Mouse (Mus musculus) liver, postnatal 0 days (tissue): ENCODE measurements around the gene Lca5l.

Source experiments
- CTCF ChIP-seq: sonication (generic); IDR thresholded peaks from 2 replicates; pipeline ENCODE4 v1.5.1; 2016; ENCODE audit warnings: antibody characterized with exemption, low read depth
- EP300 ChIP-seq: IDR thresholded peaks from 2 replicates; pipeline ENCODE4 v1.6.1; 2016; ENCODE audit warnings: antibody characterized with exemption, low read depth, mild to moderate bottlenecking

DNA sequence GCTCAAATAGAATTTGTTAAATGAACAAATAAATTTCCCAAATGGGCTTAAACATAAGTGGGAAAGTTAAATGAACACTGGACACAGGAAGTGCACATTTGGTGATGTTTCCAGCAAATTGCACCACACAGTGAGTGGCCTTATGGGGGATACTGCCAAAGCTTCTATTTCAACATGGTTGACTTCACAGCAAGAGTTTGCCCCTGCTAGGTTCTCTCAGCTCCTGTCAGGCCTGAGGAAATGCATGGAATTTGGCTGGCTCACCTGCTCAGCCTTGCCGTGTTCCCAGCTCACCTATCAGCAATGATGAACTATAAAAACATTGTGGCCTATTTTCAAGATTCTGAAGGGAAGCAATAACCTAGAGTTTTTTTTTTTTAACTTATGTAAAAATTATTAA, 31.1 kb downstream of the Lca5l start:
- no peak for TF ChIP-seq CTCF
- no peak for TF ChIP-seq EP300
